Mouse (Mus musculus) kidney, adult 18-20 months (tissue): ENCODE measurements around the gene Sf3a2.
"Not testable (repeated sequence)": the region's sequence is repeated elsewhere in the genome, so short reads cannot be mapped to it uniquely, and the experiment has no call there.

Experiments
- DNase-seq: peaks from one replicate; pipeline ENCODE4 v3.0.0; 2021

The Sf3a2 gene

GRCm38 (mm10) chr10:80805925-80806324 lies 7.9 kb downstream of the Sf3a2 start:
- peak; percentile 80 for DNase-seq

- no peak for DNase-seq
Observed at GRCm38 (mm10) chr10:80806341-80807056, 8.5 kb downstream of the Sf3a2 start.

DNA sequence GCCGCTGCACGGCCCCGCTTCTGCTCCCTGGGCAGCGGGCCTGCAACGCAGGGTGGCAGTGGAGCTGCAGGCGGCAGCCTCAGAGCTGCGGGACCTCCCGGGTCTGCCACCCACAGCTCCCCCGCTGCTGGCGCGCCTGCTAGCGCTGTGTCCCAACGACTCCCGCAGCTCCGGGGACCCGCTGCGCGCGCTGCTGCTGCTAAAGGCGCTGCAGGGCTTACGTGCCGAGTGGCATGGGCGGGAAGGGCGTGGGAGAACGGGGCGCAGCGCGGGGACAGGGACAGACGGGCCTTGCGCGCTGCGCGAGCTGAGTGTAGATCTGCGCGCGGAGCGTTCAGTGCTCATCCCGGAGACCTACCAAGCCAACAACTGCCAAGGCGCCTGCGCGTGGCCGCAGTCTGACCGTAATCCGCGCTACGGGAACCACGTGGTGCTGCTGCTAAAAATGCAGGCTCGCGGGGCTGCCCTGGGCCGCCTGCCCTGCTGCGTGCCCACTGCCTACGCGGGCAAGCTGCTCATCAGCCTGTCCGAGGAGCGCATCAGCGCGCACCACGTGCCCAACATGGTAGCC lies 9.1 kb downstream of the Sf3a2 start:
- peak; percentile 74 for DNase-seq

- DNase-seq, result no peak
Observed at GRCm38 (mm10) chr10:80808099-80808984, 10.3 kb downstream of the Sf3a2 start.

DNA sequence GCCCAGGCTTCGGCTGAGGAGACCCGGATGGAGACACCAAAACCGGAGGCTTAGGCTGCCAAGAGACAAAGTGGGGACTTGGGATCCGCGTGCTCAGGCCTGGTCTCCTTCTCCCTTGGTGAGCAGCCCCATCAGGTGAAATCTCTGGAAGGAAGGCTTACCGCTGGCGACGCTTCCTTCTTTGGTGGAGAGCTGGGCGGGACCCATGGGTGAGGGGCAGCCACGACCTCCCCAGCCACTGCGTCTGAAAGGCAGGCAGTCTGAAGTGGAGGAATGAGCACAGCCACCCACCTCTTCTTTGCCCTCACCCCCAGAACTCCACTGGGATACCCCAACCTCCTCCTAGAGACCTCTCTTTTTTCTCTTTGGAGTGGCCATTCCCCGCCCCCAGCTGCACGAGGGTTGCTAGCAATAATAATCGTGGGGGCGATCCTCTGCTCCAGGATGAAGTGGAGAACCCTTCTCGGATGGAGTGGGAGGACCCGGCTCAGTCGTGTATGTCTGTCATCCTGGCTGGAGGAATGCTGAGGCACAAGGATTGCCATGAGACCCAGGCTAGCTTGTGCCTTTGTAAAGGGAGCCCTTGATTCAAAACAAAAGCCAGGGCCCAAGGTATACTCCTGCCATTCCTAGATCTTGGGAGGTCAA lies 11.1 kb downstream of the Sf3a2 start:
- DNase-seq, result no peak

- no peak for DNase-seq
Observed at GRCm38 (mm10) chr10:80810084-80810483, 12.1 kb downstream of the Sf3a2 start.

GRCm38 (mm10) chr10:80812391-80813041 lies 14.5 kb downstream of the Sf3a2 start:
- DNase-seq, result no peak

- no peak for DNase-seq
Observed at GRCm38 (mm10) chr10:80813366-80813765, 15.4 kb downstream of the Sf3a2 start, which contains the start of gene Jsrp1. TSS of gene Jsrp1 (minus strand) at chr10:80813498.

- no peak for DNase-seq
Observed at GRCm38 (mm10) chr10:80814800-80815199, 16.8 kb downstream of the Sf3a2 start.

GRCm38 (mm10) chr10:80816303-80816702 lies 18.3 kb downstream of the Sf3a2 start:
- DNase-seq, result not testable (repeated sequence)

DNA sequence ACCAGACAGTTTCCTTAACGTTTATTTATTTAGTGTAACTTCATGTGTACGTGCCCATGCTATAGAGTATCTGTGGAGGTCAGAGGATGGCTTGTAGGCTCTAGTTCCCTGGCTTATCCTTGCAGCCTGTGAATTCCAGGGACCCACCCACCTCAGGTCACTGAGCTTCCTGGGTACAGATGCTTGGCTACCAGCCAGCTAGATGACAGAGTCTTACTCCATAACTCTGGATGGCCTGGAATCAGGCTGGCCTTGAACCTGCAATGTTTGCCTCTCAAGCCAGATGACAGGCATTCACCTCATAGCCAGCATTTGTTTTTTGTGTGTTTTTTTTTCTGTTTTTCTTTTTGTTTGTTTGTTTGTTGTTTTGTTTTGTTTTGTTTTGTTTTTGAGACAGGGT lies 19.2 kb downstream of the Sf3a2 start:
- no peak for DNase-seq

- not testable (repeated sequence) for DNase-seq
Observed at GRCm38 (mm10) chr10:80817955-80818354, 20.0 kb downstream of the Sf3a2 start.

DNA sequence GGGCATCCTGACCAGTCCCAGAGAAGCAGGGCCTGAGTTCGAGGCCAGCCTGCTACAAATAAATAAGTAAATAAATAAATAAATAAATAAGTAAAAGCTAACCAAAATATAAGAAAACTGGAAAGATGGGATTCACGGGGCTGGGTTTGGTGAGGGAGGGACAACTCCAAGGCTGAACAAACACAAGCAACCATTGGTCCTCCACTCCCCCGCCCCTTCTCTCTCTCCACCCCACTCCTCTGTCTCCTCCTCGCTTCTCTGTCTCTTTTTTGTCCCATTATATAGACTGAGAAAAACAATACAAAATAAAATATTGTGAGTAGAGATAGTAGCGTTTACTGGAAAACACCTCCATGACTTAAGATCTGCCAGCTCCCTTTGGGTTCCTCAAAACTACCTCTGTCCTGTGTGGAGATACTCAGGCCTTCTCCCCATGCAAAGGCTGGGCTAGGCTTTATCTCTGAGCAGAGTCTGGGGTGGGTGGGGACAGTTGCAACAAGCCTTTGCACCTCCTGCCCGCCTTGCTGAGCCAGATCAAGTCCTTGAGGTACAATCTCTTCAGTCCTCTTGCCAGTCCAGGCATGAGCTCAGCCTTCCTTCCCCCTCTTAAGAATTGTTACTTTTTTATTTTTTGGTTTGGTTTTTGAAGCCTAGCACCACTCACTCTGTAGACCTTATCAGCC lies 20.7 kb downstream of the Sf3a2 start:
- no peak for DNase-seq

DNA sequence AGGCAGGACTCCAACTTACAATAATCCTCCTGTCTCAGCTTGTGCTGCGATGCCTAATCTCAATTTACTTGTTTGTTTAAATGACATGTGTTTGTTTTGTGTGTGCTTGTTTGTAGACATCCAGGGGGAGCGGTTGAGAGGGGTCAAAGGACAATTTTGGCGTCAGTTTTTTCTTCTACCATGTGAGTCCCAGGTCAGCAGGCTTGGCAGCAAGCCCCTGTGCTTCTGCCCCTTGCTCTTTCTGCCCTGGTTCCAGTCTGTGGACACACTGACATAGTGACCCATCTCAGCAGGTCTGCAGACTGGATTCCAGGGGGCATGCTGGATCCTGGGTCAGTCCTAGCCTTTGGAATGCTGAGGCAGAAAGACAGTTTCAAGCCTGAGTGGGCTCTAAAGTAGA lies 21.4 kb downstream of the Sf3a2 start:
- peak; percentile 64 for DNase-seq

- DNase-seq, result no peak
Observed at GRCm38 (mm10) chr10:80821991-80822390, 24.0 kb downstream of the Sf3a2 start.

GRCm38 (mm10) chr10:80822528-80822927 lies 24.5 kb downstream of the Sf3a2 start:
- no peak for DNase-seq

GRCm38 (mm10) chr10:80823316-80823715 lies 25.3 kb downstream of the Sf3a2 start:
- no peak for DNase-seq

DNA sequence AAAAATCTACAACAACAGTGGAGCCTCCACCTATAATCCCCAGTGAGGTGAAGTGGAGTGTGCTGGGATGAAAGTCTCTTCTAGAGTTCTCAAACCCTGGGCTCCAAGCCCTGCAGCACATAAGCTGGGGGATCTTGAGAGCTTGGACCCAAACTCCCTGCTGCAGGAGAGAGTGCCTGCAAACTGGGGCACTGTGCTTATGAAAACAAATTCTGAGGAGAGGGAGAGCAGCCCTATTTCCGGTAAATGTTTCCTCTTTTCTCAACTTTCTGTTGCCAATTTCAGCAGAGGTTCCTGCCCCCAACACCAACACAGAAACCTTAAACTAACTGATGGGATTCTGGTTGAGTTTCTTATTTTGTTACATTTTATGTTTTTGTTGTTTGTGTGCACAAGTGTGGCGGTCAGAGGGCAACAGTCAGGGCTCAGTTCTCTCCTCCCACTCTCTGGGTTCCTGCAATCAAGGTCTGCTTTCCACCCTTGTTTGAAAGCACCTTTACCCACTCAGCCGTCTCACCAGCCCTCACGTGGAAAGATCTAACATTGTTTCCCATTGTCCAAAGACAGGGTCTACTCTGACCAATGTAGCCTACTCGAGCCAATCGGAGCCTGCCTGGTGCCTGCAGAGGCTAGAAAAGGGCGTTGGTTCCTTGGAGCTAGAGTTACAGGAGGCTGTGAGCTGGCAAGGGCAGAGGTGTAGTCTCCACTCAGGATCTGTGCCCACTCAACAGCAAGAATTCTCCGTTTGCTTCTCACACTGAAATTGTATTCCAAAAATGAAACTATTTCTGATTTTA lies 26.0 kb downstream of the Sf3a2 start:
- peak; percentile 23 for DNase-seq

DNA sequence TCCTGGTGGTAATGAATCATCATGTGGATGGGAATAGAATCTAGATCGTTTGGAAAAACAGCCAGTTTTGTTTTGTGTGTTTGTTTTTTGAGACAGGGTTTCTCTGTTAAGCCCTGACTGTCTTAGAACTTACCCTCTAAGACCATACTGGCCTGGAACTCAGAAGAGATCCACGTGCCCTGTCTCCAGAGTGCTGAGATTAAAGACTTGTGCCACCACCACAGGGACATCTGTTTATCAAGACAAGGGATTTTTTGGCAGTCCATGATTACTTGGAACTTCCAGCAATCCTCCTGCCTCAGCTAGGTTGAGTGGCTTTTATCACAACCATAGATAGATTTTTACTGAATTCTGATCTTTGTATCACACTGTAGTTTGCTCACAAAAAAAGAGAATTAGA lies 26.8 kb downstream of the Sf3a2 start:
- no peak for DNase-seq

DNA sequence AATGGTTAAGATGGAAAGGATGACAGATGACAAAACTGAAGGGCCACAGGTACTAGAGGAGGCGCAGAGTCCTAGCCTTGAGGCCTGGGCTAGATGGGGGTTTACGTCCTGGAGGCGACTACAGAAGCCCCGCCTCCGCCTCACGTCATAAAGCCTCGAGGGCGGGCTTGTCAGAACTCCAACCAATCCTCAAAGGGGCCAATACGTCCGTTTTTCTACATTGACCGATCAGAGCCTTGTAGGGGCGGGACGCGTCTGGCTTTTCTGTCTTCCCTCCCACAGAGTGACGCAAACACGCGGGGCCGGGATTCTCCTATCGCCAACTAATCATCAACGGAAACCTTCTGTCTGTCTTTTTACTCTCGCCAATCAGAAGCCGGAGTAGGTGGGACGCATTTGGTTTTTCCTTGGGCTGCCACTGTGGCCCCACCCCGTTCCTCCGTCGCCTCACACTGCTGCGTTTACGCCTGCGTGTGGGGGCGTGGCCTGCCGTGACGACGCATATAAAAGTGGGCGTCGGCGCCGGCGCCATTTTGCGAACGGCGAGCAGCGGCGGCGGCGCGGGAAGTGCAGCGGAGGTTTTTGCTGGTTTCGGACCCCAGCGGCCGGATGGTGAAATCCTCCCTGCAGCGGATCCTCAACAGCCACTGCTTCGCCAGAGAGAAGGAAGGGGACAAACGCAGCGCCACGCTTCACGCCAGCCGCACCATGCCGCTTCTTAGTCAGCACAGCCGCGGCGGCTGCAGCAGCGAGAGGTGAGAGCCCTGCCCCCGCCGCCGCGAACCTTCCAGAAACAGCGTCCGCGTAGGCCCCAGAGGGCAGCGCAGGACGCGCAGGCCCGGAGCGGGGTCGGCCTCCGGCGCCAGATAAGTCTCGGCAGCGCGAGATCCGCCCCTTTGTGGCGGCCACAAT lies 28.4 kb downstream of the Sf3a2 start, which contains the start of gene Oaz1:
Oaz1 (plus strand) TSS at position 506 of the 912 bp plus-strand sequence.
- peak; percentile 99 for DNase-seq
